8 mouse cellular contexts compared by ENCODE assay signal in genomic region chr1:134063086-134063772, GRCm38 (mm10). TPM values are rescaled to one million over a fixed set of nuclear protein-coding genes. Genes with fewer than 3 reads are reported as not detected.
A peak's percentile ranks its signal among the peaks of the same experiment; 100 is the strongest.
DNase-seq lines count a peak whose midpoint lies in the region; ATAC-seq and TF ChIP-seq lines count a peak whose summit lies in the region.

No protein-coding gene starts in this region.

- 4% methylated on average over 33 of the region's 33 CpGs for WGBS in embryonic facial prominence, embryonic 15.5 days
- under 1% methylated on average over 31 of the region's 33 CpGs for WGBS in lung, postnatal 0 days

- DNase-seq in urinary bladder, adult 2 months (ENCODE audit: low spot score), result peak; percentile 56
- no peak for DNase-seq in urinary bladder, postnatal 10 days (ENCODE audit: low spot score)
- DNase-seq in heart, postnatal 14 days, result peak; percentile 68 to 71
- peak; percentile 76 to 85 for DNase-seq in kidney, postnatal 4 days
- DNase-seq in lung, postnatal 0 days (ENCODE audit: low spot score), result peak; percentile 70
- peak; percentile 77 for DNase-seq in ovary, postnatal 36 days (ENCODE audit: low spot score)
- DNase-seq in thymus, postnatal 10 days (ENCODE audit: low spot score in 2 of 2), result peak; percentile 77 to 81

- TF ChIP-seq EP300 in lung, postnatal 0 days (IDR thresholded peaks at IDR 0.05), result no peak

- H3K4me3 ChIP-seq in embryonic facial prominence, embryonic 15.5 days (replicated peaks), result 0 out of 2 replicates have a peak overlapping the region, but pooled peaks have one; percentile 8
- H3K4me3 ChIP-seq in lung, postnatal 0 days (ENCODE audit: low read depth, low read length), result 0 out of 2 replicates have a peak overlapping the region, but pooled peaks have one; percentile 0

- intact Hi-C loops in heart, postnatal 14 days (cut with DNase I), result loop anchor here (1.0 kb wide), 1 partner anchor 15 kb away; no protein-coding TSS in a partner anchor

- H3K4me2 ChIP-seq in embryonic facial prominence, embryonic 15.5 days (replicated peaks), result peak overlapping the region; percentile 34
- H3K4me2 ChIP-seq in lung, postnatal 0 days (replicated peaks; ENCODE audit: low read depth, low read length), result peak overlapping the region; percentile 43

- H3K4me1 ChIP-seq in embryonic facial prominence, embryonic 15.5 days, result peaks cover 71% of the 10 kb centered on the region
- H3K4me1 ChIP-seq in lung, postnatal 0 days (ENCODE audit: insufficient read depth, low read depth, low read length), result peaks cover 69% of the 10 kb centered on the region

- no peaks in the 10 kb centered on the region for H3K27me3 ChIP-seq in embryonic facial prominence, embryonic 15.5 days
- H3K27me3 ChIP-seq in lung, postnatal 0 days (replicated peaks; ENCODE audit: insufficient read depth, low read length), result no peaks in the 10 kb centered on the region

- H3K9ac ChIP-seq in embryonic facial prominence, embryonic 15.5 days, result peak overlapping the region; percentile 9; the same call in 1 of the 2 replicates
- H3K9ac ChIP-seq in lung, postnatal 0 days (replicated peaks; ENCODE audit: low read depth), result peak overlapping the region; percentile 50

- no peaks in the 10 kb centered on the region for H3K9me3 ChIP-seq in embryonic facial prominence, embryonic 15.5 days (replicated peaks)
- H3K9me3 ChIP-seq in lung, postnatal 0 days (ENCODE audit: low read length), result no peaks in the 10 kb centered on the region

- ATAC-seq in embryonic facial prominence, embryonic 15.5 days (ENCODE audit: insufficient number of reproducible peaks, low FRiP score, low TSS enrichment, low read depth), result peak; percentile 44
- ATAC-seq in lung, postnatal 0 days, result peak; percentile 0; the same call in 1 of the 2 replicates

- H3K36me3 ChIP-seq in embryonic facial prominence, embryonic 15.5 days, result no peaks in the 10 kb centered on the region
- H3K36me3 ChIP-seq in lung, postnatal 0 days (ENCODE audit: insufficient read depth, low read length), result no peaks in the 10 kb centered on the region

- H3K27ac ChIP-seq in embryonic facial prominence, embryonic 15.5 days (replicated peaks), result peak overlapping the region; percentile 98
- H3K27ac ChIP-seq in lung, postnatal 0 days (ENCODE audit: low read length), result peak overlapping the region; percentile 95

- TF ChIP-seq CTCF in lung, postnatal 0 days (IDR thresholded peaks at IDR 0.05), result no peak

RNA-seq across cellular contexts. Expression of gene Btg2, which starts 15.7 kb away (rescaled TPM):
- polyA plus RNA-seq in urinary bladder, adult 2 months (2012; rRNA removed), result 48.4 and 67.8 TPM in 2 replicates
- 39.9 and 41.3 TPM in 2 replicates for polyA plus RNA-seq in embryonic facial prominence, embryonic 15.5 days (2015; fragmentation: Nextera tagmentation; extraction: Ambion mirVana)
- 10 to 100 TPM; 37.3 to 47.7 TPM for total RNA-seq in heart, postnatal 14 days (2021)
- 177 and 184 TPM in 2 replicates for polyA plus RNA-seq in lung, postnatal 0 days (2015; fragmentation: Nextera tagmentation; extraction: Ambion mirVana)

RNA-seq across cellular contexts. Expression of gene Fmod, which starts 26.2 kb away (rescaled TPM):
- 14.0 and 18.9 TPM in 2 replicates for polyA plus RNA-seq in urinary bladder, adult 2 months (2012; rRNA removed)
- 22.2 and 30.8 TPM in 2 replicates for polyA plus RNA-seq in embryonic facial prominence, embryonic 15.5 days (2015; fragmentation: Nextera tagmentation; extraction: Ambion mirVana)
- total RNA-seq in heart, postnatal 14 days (2021), result 10 to 100 TPM; 13.5 to 17.4 TPM
- polyA plus RNA-seq in lung, postnatal 0 days (2015; fragmentation: Nextera tagmentation; extraction: Ambion mirVana), result 9.7 and 10.0 TPM in 2 replicates

RNA-seq across cellular contexts. Expression of gene Chit1, which starts 47.8 kb away (rescaled TPM):
- polyA plus RNA-seq in urinary bladder, adult 2 months (2012; rRNA removed), result 0.04 TPM in 1 of 2 replicates, not detected in the other
- polyA plus RNA-seq in embryonic facial prominence, embryonic 15.5 days (2015; fragmentation: Nextera tagmentation; extraction: Ambion mirVana), result 0.61 and 0.67 TPM in 2 replicates
- total RNA-seq in heart, postnatal 14 days (2021), result not detected
- polyA plus RNA-seq in lung, postnatal 0 days (2015; fragmentation: Nextera tagmentation; extraction: Ambion mirVana), result 0.29 TPM in 1 of 2 replicates, not detected in the other
